Mouse (Mus musculus): Measurements from ENCODE around the gene Olfr419. TPM values are rescaled to one million over a fixed set of nuclear protein-coding genes. Genes with fewer than 3 reads are reported as not detected.

Olfr419 gene
- not detected in 2 replicates for polyA plus RNA-seq (2012; rRNA removed)

GRCm38 (mm10) chr1:174251961-174252360 lies at the start of gene Olfr419:
Olfr419 (minus strand) TSS chr1:174252061.
- DNase-seq (ENCODE audit: extremely low spot score in 1 of 2, low spot score in 1 of 2) = no peak

GRCm38 (mm10) chr1:174270643-174271042 lies 18.8 kb upstream of the Olfr419 start:
- no peak for DNase-seq (ENCODE audit: extremely low spot score in 1 of 2, low spot score in 1 of 2)

- DNase-seq (ENCODE audit: extremely low spot score in 1 of 2, low spot score in 1 of 2) = no peak
Measured at GRCm38 (mm10) chr1:174269162-174269561, 17.3 kb upstream of the Olfr419 start.

GRCm38 (mm10) chr1:174267816-174268215 lies 16.0 kb upstream of the Olfr419 start:
- DNase-seq (ENCODE audit: extremely low spot score in 1 of 2, low spot score in 1 of 2) = no peak

GRCm38 (mm10) chr1:174250376-174250775 lies 1.5 kb downstream of the Olfr419 start:
- no peak for DNase-seq (ENCODE audit: extremely low spot score in 1 of 2, low spot score in 1 of 2)

GRCm38 (mm10) chr1:174247170-174247569 lies 4.7 kb downstream of the Olfr419 start:
- no peak for DNase-seq (ENCODE audit: extremely low spot score in 1 of 2, low spot score in 1 of 2)

GRCm38 (mm10) chr1:174246080-174246479 lies 5.8 kb downstream of the Olfr419 start:
- DNase-seq (ENCODE audit: extremely low spot score in 1 of 2, low spot score in 1 of 2) = no peak

- DNase-seq (ENCODE audit: extremely low spot score in 1 of 2, low spot score in 1 of 2) = no peak
Measured at GRCm38 (mm10) chr1:174244621-174245020, 7.2 kb downstream of the Olfr419 start.

GRCm38 (mm10) chr1:174239916-174240315 lies 11.9 kb downstream of the Olfr419 start:
- DNase-seq (ENCODE audit: extremely low spot score in 1 of 2, low spot score in 1 of 2) = no peak

GRCm38 (mm10) chr1:174216528-174217204 lies 35.2 kb downstream of the Olfr419 start:
- DNase-seq (ENCODE audit: extremely low spot score in 1 of 2, low spot score in 1 of 2) = no peak

GRCm38 (mm10) chr1:174215270-174216038 lies 36.4 kb downstream of the Olfr419 start:
- DNase-seq (ENCODE audit: extremely low spot score in 1 of 2, low spot score in 1 of 2) = no peak

- DNase-seq (ENCODE audit: extremely low spot score in 1 of 2, low spot score in 1 of 2) = no peak
Measured at GRCm38 (mm10) chr1:174212286-174212685, 39.6 kb downstream of the Olfr419 start.

GRCm38 (mm10) chr1:174204699-174205098 lies 47.2 kb downstream of the Olfr419 start:
- no peak for DNase-seq (ENCODE audit: extremely low spot score in 1 of 2, low spot score in 1 of 2)

Other genes with a start within 250 kb of the Olfr419 start
- gene Ifi205, start 220.3 kb downstream of the Olfr419 start, polyA plus RNA-seq (2012; rRNA removed) = not detected in 2 replicates
- gene Olfr433, start 211.4 kb downstream of the Olfr419 start, polyA plus RNA-seq (2012; rRNA removed) = not detected in 2 replicates
- gene Olfr432, start 202.9 kb downstream of the Olfr419 start, polyA plus RNA-seq (2012; rRNA removed) = not detected in 2 replicates
- gene Olfr430, start 185.5 kb downstream of the Olfr419 start, polyA plus RNA-seq (2012; rRNA removed) = not detected in 2 replicates
- not detected in 2 replicates for gene Olfr429, start 167.7 kb downstream of the Olfr419 start, polyA plus RNA-seq (2012; rRNA removed)
- gene Olfr427, start 155.2 kb downstream of the Olfr419 start, polyA plus RNA-seq (2012; rRNA removed) = not detected in 2 replicates
- gene Olfr231, start 130.9 kb downstream of the Olfr419 start, polyA plus RNA-seq (2012; rRNA removed) = not detected in 2 replicates
- not detected in 2 replicates for gene Olfr424, start 120.5 kb downstream of the Olfr419 start, polyA plus RNA-seq (2012; rRNA removed)
- gene Olfr420, start 96.4 kb downstream of the Olfr419 start, polyA plus RNA-seq (2012; rRNA removed) = not detected in 2 replicates
- gene Spta1, start 79.3 kb downstream of the Olfr419 start, polyA plus RNA-seq (2012; rRNA removed) = 0.02 TPM in 2 replicates
- not detected in 2 replicates for gene Mptx1, start 78.5 kb upstream of the Olfr419 start, polyA plus RNA-seq (2012; rRNA removed)
- not detected in 2 replicates for gene Olfr417, start 113.1 kb upstream of the Olfr419 start, polyA plus RNA-seq (2012; rRNA removed)
- not detected in 2 replicates for gene Olfr248, start 139.0 kb upstream of the Olfr419 start, polyA plus RNA-seq (2012; rRNA removed)
- not detected in 2 replicates for gene Olfr414, start 172.0 kb upstream of the Olfr419 start, polyA plus RNA-seq (2012; rRNA removed)
- not detected in 2 replicates for gene Olfr220, start 190.0 kb upstream of the Olfr419 start, polyA plus RNA-seq (2012; rRNA removed)
- gene Fmn2, start 249.8 kb upstream of the Olfr419 start, polyA plus RNA-seq (2012; rRNA removed) = 29.6 and 32.0 TPM in 2 replicates